Mouse (Mus musculus) stomach, postnatal 0 days (tissue): Measurements from ENCODE around the gene Itgb1bp1.

Experiments
- CTCF ChIP-seq: IDR thresholded peaks from 2 replicates; pipeline ENCODE4 v1.5.1; 2016; ENCODE audit warnings: antibody characterized with exemption, low read depth, mild to moderate bottlenecking, moderate library complexity
- EP300 ChIP-seq: optimal IDR thresholded peaks from 2 replicates; pipeline ENCODE3; 2016; ENCODE audit warnings: antibody characterized with exemption

DNA sequence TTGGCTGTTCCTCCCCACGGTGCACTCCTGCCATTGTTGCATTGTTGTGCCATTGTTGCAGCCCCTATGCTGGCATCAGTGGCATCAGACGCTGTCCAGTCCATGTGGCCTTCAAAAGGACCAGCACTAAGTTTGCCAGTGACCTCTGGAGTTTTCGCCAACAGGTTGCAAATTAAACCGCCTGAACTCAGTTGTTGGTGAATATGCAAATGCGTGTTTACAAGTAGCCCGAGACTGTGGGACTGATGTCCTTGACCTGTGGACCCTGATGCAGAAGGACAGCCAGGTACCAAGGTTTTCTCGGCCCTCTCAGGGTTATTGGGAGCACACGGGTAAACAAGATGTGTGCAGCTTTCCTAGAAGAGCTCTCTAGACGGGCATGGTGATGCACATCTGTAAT, 35.1 kb upstream of the Itgb1bp1 start:
- no peak for TF ChIP-seq EP300
- TF ChIP-seq CTCF: no peak
